Comparison of ENCODE assay signal across 8 mouse cellular contexts in the genomic region with DNA sequence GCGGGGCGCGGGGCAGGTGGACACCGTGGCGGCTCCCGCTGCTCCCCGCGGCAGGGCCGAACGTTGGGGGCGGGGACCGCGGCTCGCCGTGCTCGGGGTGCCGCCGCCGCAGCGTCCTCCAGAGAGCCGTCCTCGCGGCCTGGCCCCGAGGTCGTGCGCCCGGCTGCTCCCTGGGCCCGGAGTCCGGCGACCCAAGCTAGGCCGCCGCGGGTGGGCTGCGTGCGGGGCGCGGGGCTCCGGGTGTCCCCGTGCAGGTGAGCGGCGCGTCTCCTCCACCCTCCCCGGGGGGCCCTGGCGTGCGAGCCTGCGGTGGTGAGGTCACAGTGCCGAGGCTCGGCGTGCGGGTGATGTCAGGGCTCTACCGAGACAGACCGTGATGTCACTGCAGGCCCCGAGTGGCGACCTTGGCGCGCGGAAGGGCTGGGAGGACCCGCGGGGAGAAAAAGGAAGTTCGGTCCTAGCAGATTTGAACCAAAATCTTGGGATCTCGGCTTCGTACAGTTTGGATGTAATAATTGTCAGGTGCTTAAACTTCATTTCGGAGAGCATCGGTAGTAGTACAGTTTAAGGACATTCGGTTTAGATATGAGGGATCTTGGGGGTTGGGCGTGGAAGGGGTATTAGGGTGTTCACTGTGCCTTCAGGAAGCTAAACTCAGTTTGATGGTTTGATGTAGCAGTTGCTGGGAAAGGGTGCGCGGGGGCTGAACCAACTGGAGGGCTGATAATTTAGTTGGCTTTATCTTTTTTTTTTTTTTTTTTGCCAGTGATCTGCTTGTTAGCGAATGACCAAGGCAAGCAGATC. TPM values are rescaled to one million over a fixed set of nuclear protein-coding genes. Genes with fewer than 3 reads are reported as not detected.
DNase-seq lines count a peak whose midpoint lies in the region; ATAC-seq and TF ChIP-seq lines count a peak whose summit lies in the region.

No protein-coding gene starts in this region.

- TF ChIP-seq EP300 in heart, adult 2 months (IDR thresholded peaks at IDR 0.05; ENCODE audit: insufficient read depth, low read depth, low read length), result no peak

- H3K9me3 ChIP-seq in embryonic facial prominence, embryonic 10.5 days, result no peaks in the 10 kb centered on the region
- H3K9me3 ChIP-seq in liver, embryonic 13.5 days (replicated peaks), result no peaks in the 10 kb centered on the region
- no peaks in the 10 kb centered on the region for H3K9me3 ChIP-seq in stomach, embryonic 16.5 days (replicated peaks; ENCODE audit: control insufficient read depth, low read length)

- intact Hi-C loops in heart, adult 2 months (cut with DNase I), result loop anchor here (2.0 to 10.0 kb wide), 5 partner anchors 26 to 182 kb away; partner anchors contain the start of gene Dlgap5

- 3% methylated on average over 69 of the region's 69 CpGs for WGBS in embryonic facial prominence, embryonic 10.5 days
- WGBS in heart, adult 2 months, result under 1% methylated on average over 63 of the region's 69 CpGs
- under 1% methylated on average over 60 of the region's 69 CpGs for WGBS in liver, embryonic 13.5 days (ENCODE audit: insufficient replicate concordance)
- 1% methylated on average over 66 of the region's 69 CpGs for WGBS in stomach, embryonic 16.5 days

- H3K9ac ChIP-seq in heart, adult 2 months (ENCODE audit: low read depth, low read length), result peak overlapping the region; percentile 89
- H3K9ac ChIP-seq in liver, embryonic 13.5 days, result peak overlapping the region; percentile 99
- peak overlapping the region; percentile 97 for H3K9ac ChIP-seq in stomach, embryonic 16.5 days (ENCODE audit: low read length)

- no peak for TF ChIP-seq CTCF in heart, adult 2 months (IDR thresholded peaks at IDR 0.05)

- no peak for TF ChIP-seq POLR2A in heart, adult 2 months (IDR thresholded peaks at IDR 0.05; ENCODE audit: insufficient read depth, low read depth, low read length)

- peak overlapping the region; percentile 93 for H3K27ac ChIP-seq in embryonic facial prominence, embryonic 10.5 days (replicated peaks)
- peak overlapping the region; percentile 77 for H3K27ac ChIP-seq in heart, adult 2 months
- H3K27ac ChIP-seq in liver, embryonic 13.5 days, result peak overlapping the region; percentile 97
- peak overlapping the region; percentile 84 for H3K27ac ChIP-seq in stomach, embryonic 16.5 days (ENCODE audit: low read length)

- peak overlapping the region; percentile 78 for H3K4me2 ChIP-seq in liver, embryonic 13.5 days
- peak overlapping the region; percentile 68 for H3K4me2 ChIP-seq in stomach, embryonic 16.5 days (ENCODE audit: low read depth, low read length)

- peak; percentile 78 for ATAC-seq in liver, embryonic 13.5 days (ENCODE audit: low read depth)
- peak; percentile 79 for ATAC-seq in stomach, embryonic 16.5 days (ENCODE audit: insufficient read depth, low FRiP score)

- DNase-seq in CD4-positive helper T cell, adult 2 months (ENCODE audit: low read depth, low spot score), result peak; percentile 87
- peak; percentile 80 for DNase-seq in adrenal gland, postnatal 14 days
- peak; percentile 78 for DNase-seq in embryonic facial prominence, embryonic 10.5 days (ENCODE audit: low spot score)
- DNase-seq in heart, adult 2 months, result peak; percentile 77 to 78
- peak; percentile 56 for DNase-seq in kidney, adult 9 months
- peak; percentile 73 for DNase-seq in liver, embryonic 13.5 days
- peak; percentile 86 for DNase-seq in naive thymus-derived CD4-positive, alpha-beta T cell, adult 2 months (ENCODE audit: low read depth)

- no peaks in the 10 kb centered on the region for H3K27me3 ChIP-seq in embryonic facial prominence, embryonic 10.5 days (replicated peaks; ENCODE audit: low read depth, poor library complexity, severe bottlenecking)
- no peaks in the 10 kb centered on the region for H3K27me3 ChIP-seq in heart, adult 2 months (ENCODE audit: control insufficient read depth, insufficient read depth, low read length)
- no peaks in the 10 kb centered on the region for H3K27me3 ChIP-seq in liver, embryonic 13.5 days
- H3K27me3 ChIP-seq in stomach, embryonic 16.5 days (ENCODE audit: control insufficient read depth, insufficient read depth, low read length), result no peaks in the 10 kb centered on the region

- H3K4me3 ChIP-seq in embryonic facial prominence, embryonic 10.5 days, result peak overlapping the region; percentile 83
- H3K4me3 ChIP-seq in heart, adult 2 months, result peak overlapping the region; percentile 96
- peak overlapping the region; percentile 97 for H3K4me3 ChIP-seq in liver, embryonic 13.5 days (replicated peaks)
- H3K4me3 ChIP-seq in stomach, embryonic 16.5 days (replicated peaks; ENCODE audit: low read length), result peak overlapping the region; percentile 97

- peaks cover 23% of the 10 kb centered on the region for H3K4me1 ChIP-seq in embryonic facial prominence, embryonic 10.5 days
- peaks cover 8% of the 10 kb centered on the region for H3K4me1 ChIP-seq in heart, adult 2 months (ENCODE audit: control insufficient read depth, insufficient read depth, low read length)
- peaks cover 43% of the 10 kb centered on the region for H3K4me1 ChIP-seq in liver, embryonic 13.5 days (replicated peaks)
- H3K4me1 ChIP-seq in stomach, embryonic 16.5 days (ENCODE audit: control insufficient read depth, insufficient read depth, low read length), result peaks cover 10% of the 10 kb centered on the region

- H3K79me2 ChIP-seq in heart, adult 2 months (replicated peaks; ENCODE audit: control insufficient read depth, insufficient read depth, low read length), result peaks cover 8% of the 10 kb centered on the region

- H3K36me3 ChIP-seq in embryonic facial prominence, embryonic 10.5 days (replicated peaks), result peaks cover 6% of the 10 kb centered on the region; the same call in 1 of the 2 replicates
- no peaks in the 10 kb centered on the region; the same call in 1 of the 2 replicates for H3K36me3 ChIP-seq in heart, adult 2 months (ENCODE audit: control insufficient read depth, insufficient read depth, low read length)
- H3K36me3 ChIP-seq in liver, embryonic 13.5 days, result peaks cover 14% of the 10 kb centered on the region
- H3K36me3 ChIP-seq in stomach, embryonic 16.5 days (ENCODE audit: control insufficient read depth, insufficient read depth, low read length), result no peaks in the 10 kb centered on the region

RNA-seq across cellular contexts. Expression of gene Fbxo34, which starts 22.7 kb away (rescaled TPM):
- total RNA-seq in adrenal gland, postnatal 14 days (2021), result 21.3 and 27.8 TPM in 2 replicates
- 23.4 and 23.7 TPM in 2 replicates for polyA plus RNA-seq in embryonic facial prominence, embryonic 10.5 days (2016; fragmentation: Nextera tagmentation; extraction: Ambion mirVana)
- 10 to 100 TPM; 10.3 to 11.3 TPM for total RNA-seq in heart, adult 2 months (2021)
- 7.4 and 8.8 TPM in 2 replicates for polyA plus RNA-seq in heart, adult 2 months (2012; rRNA removed)
- polyA plus RNA-seq in liver, embryonic 13.5 days (2015; fragmentation: Nextera tagmentation; extraction: Ambion mirVana), result 34.9 and 36.3 TPM in 2 replicates
- polyA plus RNA-seq in stomach, embryonic 16.5 days (2015; fragmentation: Nextera tagmentation; extraction: Ambion mirVana), result 20.4 and 23.1 TPM in 2 replicates

RNA-seq across cellular contexts. Expression of gene Dlgap5, which starts 54.7 kb away (rescaled TPM):
- 8.3 and 11.4 TPM in 2 replicates for total RNA-seq in adrenal gland, postnatal 14 days (2021)
- polyA plus RNA-seq in embryonic facial prominence, embryonic 10.5 days (2016; fragmentation: Nextera tagmentation; extraction: Ambion mirVana), result 72.4 and 79.4 TPM in 2 replicates
- total RNA-seq in heart, adult 2 months (2021), result under 1 TPM; 0.21 to 0.89 TPM
- 0.06 and 0.32 TPM in 2 replicates for polyA plus RNA-seq in heart, adult 2 months (2012; rRNA removed)
- polyA plus RNA-seq in liver, embryonic 13.5 days (2015; fragmentation: Nextera tagmentation; extraction: Ambion mirVana), result 58.4 and 66.0 TPM in 2 replicates
- polyA plus RNA-seq in stomach, embryonic 16.5 days (2015; fragmentation: Nextera tagmentation; extraction: Ambion mirVana), result 30.7 and 37.0 TPM in 2 replicates

Comparison
In these comparisons a context has a peak if more than half of its experiments do, and no peak if none do; other contexts are left out.
1. Peak in every context shown above with its lines: DNase-seq, ATAC-seq, H3K4me3 ChIP-seq and H3K27ac ChIP-seq.
2. RNA of gene Dlgap5, which starts 54.7 kb away (polyA plus RNA-seq): 72.4 to 79.4 TPM in embryonic facial prominence, embryonic 10.5 days, 58.4 to 66.0 TPM in liver, embryonic 13.5 days and 30.7 to 37.0 TPM in stomach, embryonic 16.5 days; 0.06 to 0.32 TPM in heart, adult 2 months; every median in the first group is over 10 times any median in the second.